In the genomic region with DNA sequence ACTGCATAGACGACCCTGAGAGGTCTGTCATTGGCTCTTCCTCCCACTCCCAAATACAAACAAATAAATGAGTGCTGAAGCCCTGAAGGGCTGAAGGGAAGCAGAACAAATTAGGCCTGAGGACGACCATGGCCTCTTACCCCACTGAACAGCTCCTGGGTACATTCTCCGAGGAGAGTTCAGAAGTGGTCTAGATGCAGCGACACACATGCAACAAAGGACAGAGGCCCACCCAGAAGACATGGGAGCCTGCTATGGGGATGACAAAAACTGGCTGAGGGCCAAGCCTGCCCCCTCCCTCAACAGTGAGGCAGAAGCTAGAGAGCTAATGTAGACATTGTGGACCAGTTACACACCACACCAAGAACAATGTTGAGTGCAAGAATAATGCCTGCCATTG, we compare ENCODE assay signal across 15 mouse cellular contexts.
DNase-seq lines count a peak whose midpoint lies in the region; ATAC-seq lines count a peak whose summit lies in the region.
"Had no signal": no experiment of that assay in that cellular context is flagged by ENCODE, and none has a peak within 500 bp of the region (broad histone marks: within the 10 kb centered on the region; RNA-seq: fewer than 3 reads in every experiment).

No protein-coding gene starts in this region.

- H3K4me2 ChIP-seq in hindbrain, embryonic 12.5 days (replicated peaks), result no peak overlapping the region
- H3K4me2 ChIP-seq in hindbrain, embryonic 16.5 days (ENCODE audit: low read length), result no peak overlapping the region
- no peak overlapping the region for H3K4me2 ChIP-seq in embryonic facial prominence, embryonic 11.5 days (ENCODE audit: low read depth, low read length)
- H3K4me2 ChIP-seq in embryonic facial prominence, embryonic 15.5 days (replicated peaks), result no peak overlapping the region
- no peak overlapping the region for H3K4me2 ChIP-seq in neural tube, embryonic 13.5 days
- H3K4me2 ChIP-seq: forebrain, embryonic 12.5 days; heart, embryonic 13.5 days; kidney, embryonic 15.5 days had no signal

- DNase-seq in embryonic facial prominence, embryonic 11.5 days (ENCODE audit: low spot score), result peak; percentile 42
- no peak for DNase-seq in left cerebral cortex, postnatal 36 days (ENCODE audit: low spot score in 2 of 2)
- DNase-seq: cerebellum, postnatal 25 days; gastrocnemius, postnatal 25 days; heart, postnatal 36 days; lung, postnatal 10 days had no signal

- H3K4me3 ChIP-seq in hindbrain, embryonic 12.5 days, result no peak overlapping the region
- no peak overlapping the region for H3K4me3 ChIP-seq in hindbrain, embryonic 16.5 days (ENCODE audit: low read length)
- no peak overlapping the region for H3K4me3 ChIP-seq in embryonic facial prominence, embryonic 11.5 days (ENCODE audit: low read depth, low read length)
- no peak overlapping the region for H3K4me3 ChIP-seq in embryonic facial prominence, embryonic 15.5 days (replicated peaks)
- H3K4me3 ChIP-seq in neural tube, embryonic 13.5 days, result no peak overlapping the region
- H3K4me3 ChIP-seq: forebrain, embryonic 12.5 days; heart, embryonic 13.5 days; kidney, embryonic 15.5 days had no signal

- no peaks in the 10 kb centered on the region for H3K9me3 ChIP-seq in hindbrain, embryonic 12.5 days (replicated peaks)
- H3K9me3 ChIP-seq in hindbrain, embryonic 16.5 days (ENCODE audit: control insufficient read depth, low read length), result no peaks in the 10 kb centered on the region
- no peaks in the 10 kb centered on the region for H3K9me3 ChIP-seq in embryonic facial prominence, embryonic 11.5 days (replicated peaks; ENCODE audit: control insufficient read depth, low read length)
- H3K9me3 ChIP-seq in embryonic facial prominence, embryonic 15.5 days (replicated peaks), result no peaks in the 10 kb centered on the region
- H3K9me3 ChIP-seq in neural tube, embryonic 13.5 days, result no peaks in the 10 kb centered on the region
- H3K9me3 ChIP-seq: forebrain, embryonic 12.5 days; heart, embryonic 13.5 days; kidney, embryonic 15.5 days had no signal

- H3K9ac ChIP-seq in hindbrain, embryonic 12.5 days, result no peak overlapping the region
- no peak overlapping the region for H3K9ac ChIP-seq in hindbrain, embryonic 16.5 days (ENCODE audit: low read depth, low read length)
- no peak overlapping the region for H3K9ac ChIP-seq in embryonic facial prominence, embryonic 11.5 days (replicated peaks; ENCODE audit: low read length)
- no peak overlapping the region for H3K9ac ChIP-seq in embryonic facial prominence, embryonic 15.5 days
- H3K9ac ChIP-seq in neural tube, embryonic 13.5 days, result no peak overlapping the region
- H3K9ac ChIP-seq: forebrain, embryonic 12.5 days; heart, embryonic 13.5 days; kidney, embryonic 15.5 days; liver, embryonic 14.5 days had no signal

- peak overlapping the region; percentile 67 for H3K27ac ChIP-seq in hindbrain, embryonic 12.5 days
- H3K27ac ChIP-seq in hindbrain, embryonic 16.5 days (ENCODE audit: low read depth, low read length), result no peak overlapping the region
- H3K27ac ChIP-seq in embryonic facial prominence, embryonic 11.5 days (replicated peaks; ENCODE audit: low read depth, low read length), result peak overlapping the region; percentile 80
- peak overlapping the region; percentile 72 for H3K27ac ChIP-seq in embryonic facial prominence, embryonic 15.5 days (replicated peaks)
- 0 out of 2 replicates have a peak overlapping the region, but pooled peaks have one; percentile 33 for H3K27ac ChIP-seq in neural tube, embryonic 13.5 days (replicated peaks)
- H3K27ac ChIP-seq: forebrain, embryonic 12.5 days; heart, embryonic 13.5 days; kidney, embryonic 15.5 days; liver, embryonic 14.5 days had no signal

- no peak for ATAC-seq in hindbrain, embryonic 12.5 days (ENCODE audit: low FRiP score)
- ATAC-seq in hindbrain, embryonic 16.5 days, result no peak
- ATAC-seq in embryonic facial prominence, embryonic 11.5 days (replicated peaks; ENCODE audit: insufficient number of reproducible peaks, low FRiP score, low TSS enrichment, low read depth), result peak; percentile 75
- ATAC-seq in embryonic facial prominence, embryonic 15.5 days (ENCODE audit: insufficient number of reproducible peaks, low FRiP score, low TSS enrichment, low read depth), result peak; percentile 49; the same call in 1 of the 2 replicates
- no peak for ATAC-seq in neural tube, embryonic 13.5 days (ENCODE audit: low read depth)
- no peak for ATAC-seq in granulocyte monocyte progenitor cell, adult 5-6 weeks (replicated peaks; ENCODE audit: poor library complexity, severe bottlenecking)

- intact Hi-C loops in left cerebral cortex, postnatal 36 days (cut with DNase I), result no loop called here

- no peaks in the 10 kb centered on the region for H3K27me3 ChIP-seq in hindbrain, embryonic 12.5 days
- no peaks in the 10 kb centered on the region for H3K27me3 ChIP-seq in hindbrain, embryonic 16.5 days (replicated peaks; ENCODE audit: control insufficient read depth, insufficient read depth, low read length)
- H3K27me3 ChIP-seq in embryonic facial prominence, embryonic 11.5 days (ENCODE audit: control insufficient read depth, insufficient read depth, low read length), result no peaks in the 10 kb centered on the region
- H3K27me3 ChIP-seq in embryonic facial prominence, embryonic 15.5 days, result no peaks in the 10 kb centered on the region
- no peaks in the 10 kb centered on the region for H3K27me3 ChIP-seq in neural tube, embryonic 13.5 days
- H3K27me3 ChIP-seq: forebrain, embryonic 12.5 days; heart, embryonic 13.5 days; kidney, embryonic 15.5 days had no signal

- 29% methylated on average over 4 of the region's 4 CpGs for WGBS in hindbrain, embryonic 12.5 days
- 48% methylated on average over 4 of the region's 4 CpGs for WGBS in hindbrain, embryonic 16.5 days
- WGBS in embryonic facial prominence, embryonic 11.5 days, result 18% methylated on average over 4 of the region's 4 CpGs
- 18% methylated on average over 4 of the region's 4 CpGs for WGBS in embryonic facial prominence, embryonic 15.5 days
- 49% methylated on average over 4 of the region's 4 CpGs for WGBS in neural tube, embryonic 13.5 days

- H3K36me3 ChIP-seq in hindbrain, embryonic 12.5 days, result no peaks in the 10 kb centered on the region
- H3K36me3 ChIP-seq in hindbrain, embryonic 16.5 days (ENCODE audit: control insufficient read depth, insufficient read depth, low read length), result no peaks in the 10 kb centered on the region
- no peaks in the 10 kb centered on the region for H3K36me3 ChIP-seq in embryonic facial prominence, embryonic 11.5 days (replicated peaks; ENCODE audit: control insufficient read depth, insufficient read depth, low read depth, low read length)
- no peaks in the 10 kb centered on the region for H3K36me3 ChIP-seq in embryonic facial prominence, embryonic 15.5 days
- H3K36me3 ChIP-seq in neural tube, embryonic 13.5 days, result no peaks in the 10 kb centered on the region
- H3K36me3 ChIP-seq: forebrain, embryonic 12.5 days; heart, embryonic 13.5 days; kidney, embryonic 15.5 days had no signal

- peaks cover 3% of the 10 kb centered on the region; the same call in 1 of the 2 replicates for H3K4me1 ChIP-seq in hindbrain, embryonic 12.5 days
- H3K4me1 ChIP-seq in hindbrain, embryonic 16.5 days (ENCODE audit: control insufficient read depth, insufficient read depth, low read depth, low read length), result no peaks in the 10 kb centered on the region
- H3K4me1 ChIP-seq in embryonic facial prominence, embryonic 11.5 days (ENCODE audit: control insufficient read depth, insufficient read depth, low read length), result 0 out of 2 replicates have a peak, but pooled peaks cover 3% of the 10 kb centered on the region
- peaks cover 12% of the 10 kb centered on the region for H3K4me1 ChIP-seq in embryonic facial prominence, embryonic 15.5 days
- no peaks in the 10 kb centered on the region for H3K4me1 ChIP-seq in neural tube, embryonic 13.5 days (replicated peaks)
- H3K4me1 ChIP-seq: forebrain, embryonic 12.5 days had no signal

Comparison
In these comparisons a context has a peak if more than half of its experiments do, and no peak if none do; other contexts are left out.
1. ATAC-seq: peak in embryonic facial prominence, embryonic 11.5 days (single experiment) and embryonic facial prominence, embryonic 15.5 days (single experiment); none in hindbrain, embryonic 12.5 days (single experiment), hindbrain, embryonic 16.5 days (single experiment), neural tube, embryonic 13.5 days (single experiment) and granulocyte monocyte progenitor cell, adult 5-6 weeks (single experiment).